Mouse (Mus musculus): ENCODE results near the gene Smdt1.

The Smdt1 gene

DNA sequence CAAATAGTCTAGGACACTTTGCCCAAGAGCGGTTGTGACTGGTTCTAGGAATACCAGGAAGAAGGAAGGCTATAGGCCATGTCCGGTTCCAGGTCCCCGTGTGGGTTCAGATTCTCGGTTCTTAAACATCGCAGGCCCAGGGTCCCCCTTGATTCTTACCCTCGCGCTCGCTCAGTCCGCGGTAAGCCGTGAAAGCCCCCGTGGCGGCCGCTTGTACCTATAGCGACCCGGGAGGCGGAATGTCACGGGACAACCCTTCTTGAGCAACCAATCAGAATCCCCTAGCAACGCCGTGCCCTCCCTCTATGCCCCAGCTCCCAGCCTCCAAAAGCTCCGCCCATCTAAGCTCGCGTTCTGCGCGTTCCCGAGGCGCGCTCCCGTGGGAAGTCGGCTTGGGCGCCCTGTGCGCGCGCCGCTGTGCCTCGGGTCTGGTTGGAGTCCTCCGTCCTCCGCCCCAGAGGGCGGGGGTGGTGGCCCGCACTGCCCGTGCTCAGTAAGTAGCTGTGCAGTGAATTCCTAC is at the start of gene Smdt1, which contains the start of the genes Naga and Pheta2:
Gene Smdt1 (plus strand): TSS at position 367 of the 520 bp plus-strand sequence.
Gene Naga (minus strand): TSS at position 333 of the 520 bp plus-strand sequence.
Gene Pheta2 (plus strand): TSS at position 350 of the 520 bp plus-strand sequence.
- peak; percentile 96 for DNase-seq (ENCODE audit: low spot score)

DNA sequence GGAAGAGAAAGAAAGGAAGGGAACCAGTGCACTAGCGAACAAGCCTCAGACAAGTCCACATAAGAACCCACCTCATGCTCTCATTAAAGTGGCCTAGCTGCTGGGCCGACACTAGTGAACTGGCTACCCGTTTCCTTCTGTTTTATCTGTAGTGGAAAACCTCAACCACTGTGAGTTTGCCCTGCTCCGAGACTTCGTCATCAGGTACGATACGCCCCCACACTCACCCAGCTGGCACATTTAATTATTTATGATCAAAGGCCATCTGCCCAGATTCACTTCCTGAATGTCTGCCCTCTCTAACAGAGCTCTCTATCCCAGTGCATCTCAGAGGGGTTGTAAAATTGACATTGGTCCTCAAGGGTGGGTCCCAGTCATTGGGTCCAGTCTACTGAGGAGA is 48.5 kb upstream of the Smdt1 start:
- no peak for DNase-seq (ENCODE audit: low spot score)

DNA sequence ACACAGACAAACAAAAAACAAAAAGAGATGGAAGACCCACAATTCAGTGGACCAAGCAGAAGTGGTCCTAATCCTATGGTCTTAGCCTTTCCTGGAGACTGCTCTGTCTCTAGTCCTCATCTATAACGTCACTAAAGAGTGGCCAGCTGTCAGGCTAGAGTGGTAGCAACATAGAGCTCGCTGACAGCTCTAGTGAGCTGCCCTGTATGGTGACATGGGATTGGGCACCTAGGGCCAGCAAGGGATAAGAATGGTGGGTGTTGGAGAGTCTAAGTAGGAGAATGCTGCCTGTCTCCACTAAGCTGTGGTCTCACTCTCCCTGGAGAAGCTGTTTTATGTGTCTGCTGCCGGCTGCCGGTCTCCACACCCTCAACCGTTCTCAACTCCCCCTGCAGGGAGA is 45.9 kb upstream of the Smdt1 start:
- no peak for DNase-seq (ENCODE audit: low spot score)

DNA sequence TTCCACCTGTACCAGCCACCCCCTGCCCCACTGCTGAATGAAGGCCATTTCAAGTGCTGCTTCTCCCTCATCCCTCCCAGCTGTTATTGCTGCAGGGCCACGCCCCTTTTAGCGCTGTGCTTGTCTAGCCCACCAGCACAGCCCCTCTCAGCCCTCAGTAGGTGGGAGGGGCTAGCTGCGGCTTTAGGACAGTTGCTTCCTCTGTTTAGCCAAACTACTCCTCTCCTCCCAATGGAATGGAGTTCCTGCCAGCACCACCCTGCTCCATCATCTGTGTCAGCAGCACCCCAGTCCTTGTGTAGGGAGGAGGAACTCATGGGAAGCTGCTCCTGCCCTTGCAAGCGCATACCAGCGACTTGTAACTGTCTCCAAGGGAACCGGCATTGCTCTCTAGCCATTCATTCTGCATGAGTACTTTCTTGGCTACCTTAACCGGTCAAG is 45.5 kb upstream of the Smdt1 start:
- DNase-seq (ENCODE audit: low spot score) = no peak

DNA sequence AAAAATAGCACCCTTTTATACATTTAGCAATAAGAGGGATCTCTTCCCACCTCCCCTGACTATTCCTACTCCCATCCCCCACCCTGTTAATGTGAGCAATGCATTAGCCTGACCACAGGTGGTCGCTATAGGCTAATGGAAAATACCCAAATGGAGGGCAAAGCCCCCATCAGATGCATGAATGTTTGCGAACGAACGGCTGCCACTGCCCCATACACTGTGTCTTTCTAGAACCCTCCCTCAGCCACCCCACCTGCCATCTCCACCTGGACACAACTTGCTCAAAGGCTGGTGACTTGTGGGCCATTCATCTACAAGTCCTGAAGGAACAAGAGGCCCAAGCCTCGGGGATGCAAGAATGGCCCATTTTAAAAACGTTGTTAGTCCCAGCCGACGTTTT is 44.7 kb upstream of the Smdt1 start:
- DNase-seq (ENCODE audit: low spot score) = no peak

GRCm38 (mm10) chr15:82298764-82299561 is 39.8 kb upstream of the Smdt1 start, which contains the start of gene Wbp2nl:
Gene Wbp2nl (plus strand): TSS chr15:82298954.
- no peak for DNase-seq (ENCODE audit: low spot score)

DNA sequence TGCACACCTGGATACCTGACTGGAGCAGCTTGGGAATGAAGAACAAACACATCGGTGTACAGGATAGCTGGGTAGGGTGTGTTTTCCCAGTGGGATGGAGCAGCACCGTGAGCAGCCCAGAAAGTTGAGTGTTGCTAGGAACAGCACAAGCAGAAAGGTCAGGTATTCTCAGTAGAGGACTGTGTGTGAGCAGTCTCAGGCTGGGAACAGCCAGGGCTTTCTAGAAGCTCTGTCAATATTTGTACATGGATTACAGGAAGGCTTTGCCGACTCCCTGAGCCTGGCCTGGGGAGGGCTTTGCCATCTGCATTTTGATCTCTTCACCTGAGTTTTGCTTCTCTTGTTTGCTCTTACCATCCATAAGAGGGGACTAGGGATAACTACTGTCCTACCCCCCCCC is 31.7 kb upstream of the Smdt1 start:
- DNase-seq (ENCODE audit: low spot score) = no peak

GRCm38 (mm10) chr15:82308416-82308815 is 30.3 kb upstream of the Smdt1 start:
- no peak for DNase-seq (ENCODE audit: low spot score)

DNA sequence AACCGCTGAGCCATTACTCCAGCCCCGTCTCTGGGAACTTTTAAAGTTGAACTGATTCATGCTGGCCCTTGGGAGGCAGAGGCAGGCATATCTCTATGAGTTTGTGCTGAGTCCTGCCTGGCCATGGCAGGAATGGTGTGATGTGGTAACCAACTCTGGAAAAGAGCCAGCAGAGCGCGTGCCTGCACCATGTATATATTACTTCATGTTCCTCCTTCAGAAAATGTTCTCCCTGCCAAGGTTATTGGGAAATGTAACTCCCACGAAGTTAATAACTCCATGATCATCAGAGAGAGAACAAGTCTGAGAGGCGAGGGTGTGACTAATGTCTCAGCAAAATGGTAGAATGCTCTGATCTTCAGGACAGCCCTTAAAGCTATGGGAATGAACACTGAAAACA is 20.9 kb upstream of the Smdt1 start:
- no peak for DNase-seq (ENCODE audit: low spot score)

GRCm38 (mm10) chr15:82319613-82320012 is 19.1 kb upstream of the Smdt1 start:
- DNase-seq (ENCODE audit: low spot score) = no peak

DNA sequence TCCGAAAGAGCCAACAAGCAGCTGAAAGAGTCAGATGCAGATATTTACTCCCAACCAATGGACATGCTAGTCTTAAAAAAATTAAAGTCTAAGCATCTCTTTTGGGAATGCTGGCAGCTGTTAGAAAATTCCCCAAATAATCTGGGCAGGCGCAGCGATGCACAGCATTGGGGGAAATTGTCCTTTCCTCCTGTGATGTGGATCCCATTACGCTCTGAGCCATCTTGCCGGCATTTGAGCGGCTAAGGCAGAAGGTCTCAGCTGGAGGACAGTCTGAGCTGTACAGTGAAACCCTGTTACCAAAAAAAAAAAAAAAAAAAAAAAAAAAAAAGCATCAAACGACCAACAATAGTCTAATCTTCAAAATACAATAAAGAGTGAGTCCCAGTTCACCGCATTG is 16.6 kb upstream of the Smdt1 start:
- DNase-seq (ENCODE audit: low spot score) = no peak

GRCm38 (mm10) chr15:82325382-82325781 is 13.4 kb upstream of the Smdt1 start:
- no peak for DNase-seq (ENCODE audit: low spot score)

- DNase-seq (ENCODE audit: low spot score) = no peak
These were observed 3.6 kb upstream of the Smdt1 start for GRCm38 (mm10) chr15:82335194-82335593.

DNA sequence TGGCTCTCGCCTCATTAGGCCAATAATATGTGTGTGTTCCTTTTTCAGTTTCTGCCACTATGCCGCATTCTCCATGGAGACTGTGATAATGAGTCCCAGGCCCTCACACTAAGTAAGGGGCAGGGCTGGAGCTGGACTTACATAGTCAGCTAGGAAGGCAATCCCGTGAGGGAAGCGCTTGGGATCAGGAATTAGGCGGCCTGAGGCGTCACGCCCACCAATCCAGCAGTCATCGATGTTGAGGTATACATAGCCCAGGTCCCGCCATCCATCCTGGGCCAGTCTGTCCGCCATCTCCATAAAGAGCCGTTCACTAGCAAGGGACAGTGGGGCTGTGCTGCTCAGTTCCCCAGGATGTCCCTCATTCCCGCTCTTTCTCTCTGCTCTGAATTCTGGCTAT is 2.1 kb upstream of the Smdt1 start:
- DNase-seq (ENCODE audit: low spot score) = no peak

DNA sequence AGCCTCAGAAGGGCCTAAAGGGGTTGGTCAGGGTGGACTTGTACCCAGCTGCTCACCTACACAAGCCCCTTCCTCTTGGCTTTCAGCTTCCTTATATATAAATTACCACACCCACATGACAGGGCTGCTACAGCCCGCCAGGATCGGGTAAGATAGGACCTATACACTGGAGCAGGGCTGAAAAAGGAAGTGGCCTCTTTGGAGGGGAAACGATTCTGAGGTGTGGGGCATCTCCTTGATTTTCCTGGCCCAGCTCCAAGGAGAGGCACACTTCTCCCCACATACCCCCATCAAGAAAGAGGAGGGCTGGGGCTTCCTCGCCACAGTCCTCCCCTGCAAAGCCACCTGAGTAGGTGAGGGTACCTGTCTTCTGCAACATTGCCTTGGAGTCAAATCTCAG is 884 bp upstream of the Smdt1 start:
- DNase-seq (ENCODE audit: low spot score) = no peak

- no peak for DNase-seq (ENCODE audit: low spot score)
These were observed 391 bp downstream of the Smdt1 start for GRCm38 (mm10) chr15:82339150-82339549.

- no peak for DNase-seq (ENCODE audit: low spot score)
These were observed 985 bp downstream of the Smdt1 start for GRCm38 (mm10) chr15:82339634-82340254.

GRCm38 (mm10) chr15:82340414-82341035 is 1.8 kb downstream of the Smdt1 start:
- no peak for DNase-seq (ENCODE audit: low spot score)

GRCm38 (mm10) chr15:82341036-82341501 is 2.3 kb downstream of the Smdt1 start:
- DNase-seq (ENCODE audit: low spot score) = peak; percentile 71

DNA sequence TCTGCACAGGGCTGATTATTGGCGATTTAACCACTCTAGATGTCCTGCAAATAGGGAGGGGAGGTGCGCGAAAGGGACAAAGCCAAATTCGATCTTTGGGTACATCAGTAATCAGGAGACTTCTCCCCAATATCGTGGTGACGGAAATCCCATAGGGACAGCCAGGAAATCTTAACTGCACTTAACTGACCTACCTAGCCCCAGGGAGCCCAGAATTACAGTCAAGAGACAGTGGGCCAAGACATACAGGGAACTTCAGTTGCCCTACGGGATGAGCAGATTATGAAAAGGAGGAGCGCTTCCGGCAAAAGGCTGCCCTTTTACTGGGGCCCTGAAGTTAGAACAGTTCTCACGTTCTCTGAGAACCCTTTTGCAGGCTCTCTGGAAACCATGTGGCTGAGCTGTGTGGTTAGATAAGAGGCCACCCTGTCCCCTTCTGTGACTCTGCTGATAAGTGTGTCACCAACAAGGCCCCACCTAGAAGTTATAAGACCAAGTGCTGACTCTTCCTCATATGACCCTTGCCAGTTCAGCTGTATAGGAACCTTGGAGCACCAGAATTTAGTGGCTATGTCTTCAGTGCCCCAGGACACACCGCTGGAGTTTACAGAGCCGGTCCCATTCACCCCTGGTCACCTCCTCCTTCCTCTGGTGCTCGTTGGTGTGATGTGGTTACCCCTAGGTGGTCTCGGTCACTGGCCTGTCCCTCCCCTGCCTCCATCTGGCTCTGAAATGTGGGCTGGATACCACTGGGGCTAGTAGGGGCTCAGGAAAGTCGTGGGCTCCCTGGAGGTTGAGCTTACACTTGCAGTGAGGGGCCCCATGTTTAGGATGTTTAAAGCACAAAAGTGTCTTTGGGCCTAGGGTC is 3.1 kb downstream of the Smdt1 start:
- no peak for DNase-seq (ENCODE audit: low spot score)

GRCm38 (mm10) chr15:82342543-82342935 is 3.8 kb downstream of the Smdt1 start:
- no peak for DNase-seq (ENCODE audit: low spot score)

Data from urinary bladder, postnatal 14 days (tissue).